Mouse (Mus musculus) ES-CJ7 (cell line): ENCODE measurements at regions not wholly inside any gene's neighbourhood (a gene's known extent, or its start where the extent isn't known, plus 50 kb on each side); places are given as distances from the start of the nearest gene placed in this dataset.

Experiments used
- DNase-seq: peaks from one replicate; pipeline ENCODE4 v3.0.0; 2011; ENCODE audit warnings: low read depth, low spot score

- no peak for DNase-seq
Measured at GRCm38 (mm10) chr10:43783304-43783703, 118.2 kb downstream of the Qrsl1 start.

GRCm38 (mm10) chr10:43790780-43791179, 110.8 kb downstream of the Qrsl1 start:
- no peak for DNase-seq

- DNase-seq: no peak
Measured at GRCm38 (mm10) chr10:43791525-43792021, 110.0 kb downstream of the Qrsl1 start.

GRCm38 (mm10) chr10:43792618-43793017, 108.9 kb downstream of the Qrsl1 start:
- DNase-seq: no peak

- DNase-seq: no peak
Measured at GRCm38 (mm10) chr10:43794587-43794986, 107.0 kb downstream of the Qrsl1 start.

- no peak for DNase-seq
Measured at GRCm38 (mm10) chr10:43800077-43800476, 101.5 kb downstream of the Qrsl1 start.

- no peak for DNase-seq
Measured at GRCm38 (mm10) chr10:43815291-43815690, 86.3 kb downstream of the Qrsl1 start.

- DNase-seq: no peak
Measured at GRCm38 (mm10) chr10:43817522-43818198, 83.9 kb downstream of the Qrsl1 start.

- DNase-seq: no peak
Measured at GRCm38 (mm10) chr10:43818623-43819022, 82.9 kb downstream of the Qrsl1 start.

GRCm38 (mm10) chr10:43819434-43819833, 82.1 kb downstream of the Qrsl1 start:
- no peak for DNase-seq

- no peak for DNase-seq
Measured at GRCm38 (mm10) chr10:43822615-43823014, 78.9 kb downstream of the Qrsl1 start.

- DNase-seq: no peak
Measured at GRCm38 (mm10) chr10:43824009-43824408, 77.5 kb downstream of the Qrsl1 start.
